Mouse (Mus musculus) heart, postnatal 0 days (tissue): ENCODE measurements at regions not wholly inside any gene's neighbourhood (a gene's known extent, or its start where the extent isn't known, plus 50 kb on each side); places are given as distances from the start of the nearest gene placed in this dataset.
A peak's percentile ranks its signal among the peaks of the same experiment; 100 is the strongest.

Source experiments
- ATAC-seq: fragments of 200-750 bp; cut with Nextera tagmentation; 2 replicates; pipeline ENCODE4 v1.8.0; 2017; ENCODE audit warnings: low read depth, moderate number of reproducible peaks, moderate library complexity; ENCODE audit not compliant: insufficient read depth
- DNase-seq: peaks from one replicate; pipeline ENCODE4 v3.0.0-alpha.2; 2016; ENCODE audit warnings: low spot score
- H3K27ac ChIP-seq: fragments of 300-500 bp; sonication (generic); 2 replicates; pipeline ENCODE4 v1.5.1; 2014; ENCODE audit warnings: low read depth, mild to moderate bottlenecking
- H3K27me3 ChIP-seq: fragments of 300-500 bp; sonication (generic); 2 replicates; pipeline ENCODE4 v1.6.1; 2014; ENCODE audit warnings: low read length, mixed read lengths; ENCODE audit not compliant: control insufficient read depth, insufficient read depth
- H3K36me3 ChIP-seq: fragments of 300-500 bp; sonication (generic); replicated peaks from 2 replicates; pipeline ENCODE4 v1.6.1; 2014; ENCODE audit warnings: low read length, mixed read lengths; ENCODE audit not compliant: control insufficient read depth, insufficient read depth
- H3K4me1 ChIP-seq: fragments of 300-500 bp; sonication (generic); 2 replicates; pipeline ENCODE4 v1.6.1; 2014; ENCODE audit warnings: antibody characterized with exemption; ENCODE audit not compliant: control insufficient read depth, insufficient read depth
- H3K4me2 ChIP-seq: fragments of 300-500 bp; sonication (generic); 2 replicates; pipeline ENCODE4 v1.6.1; 2014; ENCODE audit warnings: low read depth, mild to moderate bottlenecking, low read length, moderate library complexity
- H3K4me3 ChIP-seq: fragments of 300-500 bp; sonication (generic); 2 replicates; pipeline ENCODE4 v1.5.1; 2014; ENCODE audit warnings: low read depth, low read length
- H3K9ac ChIP-seq: fragments of 300-500 bp; sonication (generic); replicated peaks from 2 replicates; pipeline ENCODE4 v1.6.1; 2014; ENCODE audit warnings: low read depth, low read length, mixed read lengths
- H3K9me3 ChIP-seq: fragments of 300-500 bp; sonication (generic); replicated peaks from 2 replicates; pipeline ENCODE4 v1.6.1; 2016; ENCODE audit warnings: low read length; ENCODE audit not compliant: control insufficient read depth
- CTCF ChIP-seq: IDR thresholded peaks from 2 replicates; pipeline ENCODE4 v1.5.1; 2016; ENCODE audit warnings: antibody characterized with exemption, control low read depth, low read depth
- EP300 ChIP-seq: IDR thresholded peaks from 2 replicates; pipeline ENCODE4 v1.6.1; 2016; ENCODE audit warnings: antibody characterized with exemption, low read depth
- WGBS: fragments of 180-500 bp; shearing (Covaris S2); extraction: QIAGEN DNeasy Blood & Tissue Kit; methylation state at CpG from one replicate; pipeline ENCODE4 v1.1.7; 2014; 5-methylcytosine and 5-hydroxymethylcytosine counted together

DNA sequence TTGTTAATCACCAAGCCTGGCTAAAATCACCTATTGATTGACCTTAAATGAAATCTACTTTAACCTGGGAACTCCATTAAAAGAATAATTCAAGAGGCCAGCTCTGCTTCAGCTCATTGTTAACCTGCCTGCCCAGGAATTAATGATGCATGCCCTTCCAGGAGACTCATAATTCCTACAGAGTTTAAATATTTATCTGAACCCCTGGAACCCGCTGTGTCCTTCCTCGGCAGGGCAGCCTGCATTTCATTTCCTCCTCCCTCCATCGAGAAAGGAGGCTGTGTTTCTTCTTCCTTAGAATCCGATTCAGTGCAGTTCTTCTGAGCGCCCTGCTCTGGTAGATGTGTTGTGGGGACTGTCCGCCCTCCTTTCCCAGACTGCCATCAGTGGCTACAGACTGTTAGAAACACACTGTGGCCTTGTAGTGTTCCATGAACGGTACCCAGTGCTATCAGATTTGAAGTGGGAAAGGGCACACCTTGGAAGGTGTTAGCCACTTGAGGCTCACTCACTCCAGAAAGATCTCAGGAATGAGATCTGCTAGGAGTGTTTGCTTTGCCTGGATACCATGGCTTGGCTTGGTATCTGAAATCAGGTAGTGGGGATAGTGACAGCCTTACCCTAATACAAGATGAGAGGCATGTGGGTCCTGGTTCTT is 350.0 kb upstream of the Kazn start:
- Histone ChIP-seq H3K27me3 (no peaks in the 10 kb centered on the region), H3K9ac (no peak overlapping the region), H3K9me3 (0 out of 2 replicates have a peak, but pooled peaks cover 3% of the 10 kb centered on the region), H3K36me3 (no peaks in the 10 kb centered on the region), H3K27ac (no peak overlapping the region), H3K4me1 (no peaks in the 10 kb centered on the region), H3K4me3 (no peak overlapping the region), H3K4me2 (no peak overlapping the region)
- WGBS: 69% methylated on average over 7 of the region's 7 CpGs
- DNase-seq (no peak), ATAC-seq (no peak)
- no peak for TF ChIP-seq CTCF
- no peak for TF ChIP-seq EP300

- DNase-seq (no peak), ATAC-seq (no peak)
- Histone ChIP-seq H3K9me3 (0 out of 2 replicates have a peak, but pooled peaks cover 3% of the 10 kb centered on the region), H3K4me3 (no peak overlapping the region), H3K36me3 (no peaks in the 10 kb centered on the region), H3K4me2 (no peak overlapping the region), H3K4me1 (no peaks in the 10 kb centered on the region), H3K9ac (no peak overlapping the region), H3K27ac (no peak overlapping the region), H3K27me3 (no peaks in the 10 kb centered on the region)
- WGBS: 71% methylated on average over 24 of the region's 24 CpGs
- TF ChIP-seq EP300: no peak
- TF ChIP-seq CTCF: no peak
These were observed 349.4 kb upstream of the Kazn start for GRCm38 (mm10) chr4:142588418-142589083.

GRCm38 (mm10) chr4:142587345-142588035 is 348.3 kb upstream of the Kazn start:
- Histone ChIP-seq H3K4me3 (no peak overlapping the region), H3K27me3 (no peaks in the 10 kb centered on the region), H3K36me3 (no peaks in the 10 kb centered on the region), H3K4me2 (no peak overlapping the region), H3K4me1 (no peaks in the 10 kb centered on the region), H3K9me3 (0 out of 2 replicates have a peak, but pooled peaks cover 3% of the 10 kb centered on the region), H3K9ac (no peak overlapping the region), H3K27ac (no peak overlapping the region)
- 82% methylated on average over 22 of the region's 22 CpGs for WGBS
- TF ChIP-seq CTCF (no peak), EP300 (no peak)
- DNase-seq (no peak), ATAC-seq (no peak)

DNA sequence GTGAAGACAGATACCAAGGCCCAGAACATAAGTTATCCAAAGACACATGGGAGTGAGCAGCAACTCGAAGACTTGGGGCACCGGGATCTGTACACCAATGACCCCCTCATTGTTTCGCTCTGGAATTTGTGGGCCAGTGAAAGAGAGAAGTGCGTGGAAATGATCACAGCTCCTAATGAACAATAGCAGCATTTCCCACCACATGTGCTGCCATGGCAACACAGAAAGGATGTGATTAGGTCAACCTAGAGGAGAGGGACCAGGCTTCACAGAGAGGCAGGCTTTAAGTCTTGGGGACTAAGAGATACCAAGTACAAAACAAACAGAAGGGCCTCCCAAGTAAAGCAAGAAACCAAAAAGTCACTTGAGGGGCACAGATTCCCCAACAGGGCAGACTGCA is 339.3 kb upstream of the Kazn start:
- H3K27ac ChIP-seq: no peak overlapping the region
- TF ChIP-seq EP300: no peak
- no peak for TF ChIP-seq CTCF
- H3K9me3 ChIP-seq: no peaks in the 10 kb centered on the region
- no peak overlapping the region for H3K4me2 ChIP-seq
- no peak overlapping the region for H3K4me3 ChIP-seq
- no peaks in the 10 kb centered on the region for H3K27me3 ChIP-seq
- WGBS: 75% methylated on average over 4 of the region's 4 CpGs
- H3K36me3 ChIP-seq: no peaks in the 10 kb centered on the region
- ATAC-seq (no peak), DNase-seq (no peak)
- no peak overlapping the region for H3K9ac ChIP-seq
- H3K4me1 ChIP-seq: no peaks in the 10 kb centered on the region

- TF ChIP-seq EP300 (no peak), CTCF (no peak)
- Histone ChIP-seq H3K27me3 (no peaks in the 10 kb centered on the region), H3K36me3 (no peaks in the 10 kb centered on the region), H3K4me3 (no peak overlapping the region), H3K9me3 (no peaks in the 10 kb centered on the region), H3K4me1 (no peaks in the 10 kb centered on the region), H3K9ac (no peak overlapping the region), H3K27ac (no peak overlapping the region), H3K4me2 (no peak overlapping the region)
- DNase-seq (peak; percentile 11), ATAC-seq (no peak)
- 48% methylated on average over 4 of the region's 4 CpGs for WGBS
These were observed 338.3 kb upstream of the Kazn start for GRCm38 (mm10) chr4:142577519-142577918.
